Mouse (Mus musculus) forebrain, embryonic 16.5 days (tissue): ENCODE data around the gene Loxl1. TPM values are rescaled to one million over a fixed set of nuclear protein-coding genes. Genes with fewer than 3 reads are reported as not detected.
"Not testable (repeated sequence)": the region's sequence is repeated elsewhere in the genome, so short reads cannot be mapped to it uniquely, and the experiment has no call there.

Experiments
- ATAC-seq: fragments of 200-750 bp; cut with Nextera tagmentation; 2 replicates; pipeline ENCODE4 v1.8.0; 2017; ENCODE audit warnings: mild to moderate bottlenecking, moderate library complexity
- H3K27ac ChIP-seq: fragments of 300-500 bp; sonication (generic); 2 replicates; pipeline ENCODE4 v1.5.1; 2014; ENCODE audit warnings: low read length, control low read depth
- H3K27me3 ChIP-seq: fragments of 300-500 bp; sonication (generic); replicated peaks from 2 replicates; pipeline ENCODE4 v1.6.1; 2014; ENCODE audit warnings: low read length; ENCODE audit not compliant: control insufficient read depth, insufficient read depth
- H3K36me3 ChIP-seq: fragments of 300-500 bp; sonication (generic); 2 replicates; pipeline ENCODE4 v1.6.1; 2014; ENCODE audit not compliant: control insufficient read depth, insufficient read depth
- H3K4me1 ChIP-seq: fragments of 300-500 bp; sonication (generic); replicated peaks from 2 replicates; pipeline ENCODE4 v1.6.1; 2014; ENCODE audit warnings: low read length; ENCODE audit not compliant: control insufficient read depth, insufficient read depth
- H3K4me2 ChIP-seq: fragments of 300-500 bp; sonication (generic); 2 replicates; pipeline ENCODE4 v1.6.1; 2014; ENCODE audit warnings: mild to moderate bottlenecking, low read length, control low read depth
- H3K4me3 ChIP-seq: fragments of 300-500 bp; sonication (generic); replicated peaks from 2 replicates; pipeline ENCODE4 v1.5.1; 2014; ENCODE audit warnings: mild to moderate bottlenecking, low read length, control low read depth
- H3K9ac ChIP-seq: fragments of 300-500 bp; sonication (generic); replicated peaks from 2 replicates; pipeline ENCODE4 v1.6.1; 2014; ENCODE audit warnings: low read depth, low read length, control low read depth
- H3K9me3 ChIP-seq: fragments of 300-500 bp; sonication (generic); 2 replicates; pipeline ENCODE4 v1.6.1; 2016; ENCODE audit warnings: low read length; ENCODE audit not compliant: control insufficient read depth
- WGBS: fragments of 180-500 bp; shearing (Covaris S2); extraction: QIAGEN DNeasy Blood & Tissue Kit; methylation state at CpG from one replicate; pipeline ENCODE4 v1.1.7; 2014; 5-methylcytosine and 5-hydroxymethylcytosine counted together
- polyA plus RNA-seq: library from polyadenylated mRNA; unstranded; fragments of >200 nt; fragmentation: Nextera tagmentation; extraction: Ambion mirVana; gene quantifications from 2 replicates; pipeline ENCODE4 v1.2.1, GENCODE M21; 2015

Loxl1 gene
- polyA plus RNA-seq, 1 experiment from 2014 or later = 11.5 TPM

DNA sequence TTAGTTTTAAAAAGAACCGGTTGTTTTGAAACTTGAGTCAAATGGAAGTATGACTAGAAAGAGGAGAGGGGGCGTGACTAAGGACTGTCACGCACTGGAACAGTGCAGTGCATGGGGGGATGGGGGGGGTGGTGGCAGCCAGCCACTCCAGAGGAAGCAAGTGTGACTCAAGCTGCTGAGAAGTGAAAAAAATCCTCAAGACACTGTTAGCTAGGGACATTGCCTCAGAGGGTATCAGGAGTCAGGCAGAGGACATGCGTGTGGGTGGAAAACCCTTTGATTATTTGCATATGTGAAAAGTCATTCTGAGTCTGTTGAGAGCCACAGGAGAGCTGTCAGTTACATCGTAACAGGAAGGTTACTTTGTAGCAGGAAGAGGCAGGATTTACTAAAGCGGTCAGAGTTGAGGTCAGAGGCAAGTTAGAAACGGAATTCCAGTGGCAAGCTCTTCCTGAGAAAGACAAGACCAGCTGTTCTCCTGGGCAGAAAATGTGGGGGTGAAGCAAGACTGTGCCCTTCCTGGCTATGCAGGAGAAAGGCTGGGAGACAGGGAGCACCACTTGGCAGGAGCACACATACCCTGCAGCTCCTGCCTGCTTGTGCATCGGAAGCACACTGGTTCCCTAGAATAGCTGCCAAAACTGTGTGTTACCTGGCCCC, 37.7 kb downstream of the Loxl1 start:
- no peak overlapping the region for H3K4me2 ChIP-seq
- no peaks in the 10 kb centered on the region for H3K9me3 ChIP-seq
- H3K9ac ChIP-seq = no peak overlapping the region
- H3K27me3 ChIP-seq = no peaks in the 10 kb centered on the region
- H3K27ac ChIP-seq = no peak overlapping the region
- no peak overlapping the region for H3K4me3 ChIP-seq
- peaks cover 7% of the 10 kb centered on the region for H3K4me1 ChIP-seq
- ATAC-seq = peak; percentile 63
- no peaks in the 10 kb centered on the region for H3K36me3 ChIP-seq
- 45% methylated on average over 8 of the region's 8 CpGs for WGBS

- H3K36me3 ChIP-seq = no peaks in the 10 kb centered on the region
- no peak for ATAC-seq
- H3K4me1 ChIP-seq = peaks cover 7% of the 10 kb centered on the region
Measured at GRCm38 (mm10) chr9:58274626-58275025, 38.4 kb downstream of the Loxl1 start.

GRCm38 (mm10) chr9:58274101-58274604, 38.8 kb downstream of the Loxl1 start:
- peaks cover 7% of the 10 kb centered on the region for H3K4me1 ChIP-seq
- no peaks in the 10 kb centered on the region for H3K9me3 ChIP-seq
- no peak overlapping the region for H3K9ac ChIP-seq
- H3K36me3 ChIP-seq = no peaks in the 10 kb centered on the region
- no peaks in the 10 kb centered on the region for H3K27me3 ChIP-seq
- ATAC-seq = no peak
- 81% methylated on average over 7 of the region's 7 CpGs for WGBS
- H3K4me2 ChIP-seq = no peak overlapping the region
- no peak overlapping the region for H3K27ac ChIP-seq
- H3K4me3 ChIP-seq = no peak overlapping the region

More at GRCm38 (mm10) chr9:58274626-58275025, 38.4 kb downstream of the Loxl1 start:
- no peak overlapping the region for H3K4me3 ChIP-seq
- WGBS = 23% methylated on average over 3 of the region's 3 CpGs
- no peak overlapping the region for H3K27ac ChIP-seq
- H3K27me3 ChIP-seq = no peaks in the 10 kb centered on the region
- H3K9ac ChIP-seq = no peak overlapping the region
- H3K4me2 ChIP-seq = no peak overlapping the region
- no peaks in the 10 kb centered on the region for H3K9me3 ChIP-seq

DNA sequence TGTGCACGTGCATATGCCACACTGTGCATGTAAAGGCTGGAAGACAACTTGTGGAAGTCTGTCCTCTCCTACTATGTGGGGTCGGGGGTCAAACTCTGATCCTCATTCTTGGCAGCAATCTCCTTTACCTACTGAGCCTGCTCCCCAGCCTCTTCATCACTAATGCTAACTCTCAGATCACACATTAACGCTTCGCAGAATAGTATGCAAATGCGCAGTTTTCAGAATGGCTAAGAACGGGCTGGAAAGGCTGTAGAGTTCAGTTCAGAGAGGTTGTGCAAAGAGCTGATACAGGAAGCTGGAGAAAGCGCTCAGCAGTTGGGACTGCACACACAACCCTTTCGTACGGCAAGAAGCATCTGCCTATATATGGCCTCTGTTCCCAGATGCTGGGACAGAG, 40.1 kb downstream of the Loxl1 start:
- no peaks in the 10 kb centered on the region for H3K36me3 ChIP-seq
- 74% methylated on average over 9 of the region's 9 CpGs for WGBS
- peaks cover 7% of the 10 kb centered on the region for H3K4me1 ChIP-seq
- H3K9ac ChIP-seq = no peak overlapping the region
- no peak overlapping the region for H3K27ac ChIP-seq
- no peak overlapping the region for H3K4me3 ChIP-seq
- ATAC-seq = no peak
- H3K9me3 ChIP-seq = no peaks in the 10 kb centered on the region
- H3K4me2 ChIP-seq = no peak overlapping the region
- no peaks in the 10 kb centered on the region for H3K27me3 ChIP-seq

DNA sequence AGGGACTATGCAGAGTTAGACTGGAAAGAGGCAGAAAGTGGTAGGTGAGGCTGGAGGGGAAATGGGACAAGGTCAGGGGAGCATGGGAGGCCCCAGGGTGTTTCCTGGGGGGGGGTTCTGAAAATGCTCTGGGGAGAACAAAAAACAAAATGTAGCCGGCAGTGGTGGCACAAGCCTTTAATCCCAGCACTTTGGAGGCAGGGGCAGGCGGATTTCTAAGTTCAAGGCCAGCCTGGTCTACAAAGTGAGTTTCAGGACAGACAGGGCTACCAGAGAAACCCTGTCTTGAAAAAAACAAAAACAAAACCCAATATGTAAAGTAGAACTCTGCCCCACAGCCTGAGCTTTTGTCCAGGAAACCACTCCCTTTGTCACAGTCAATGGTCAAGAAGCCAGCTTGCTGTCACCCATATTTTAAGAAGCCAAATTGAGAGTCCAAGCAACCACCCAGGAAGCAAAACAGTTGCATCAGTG, 40.9 kb downstream of the Loxl1 start:
- Histone ChIP-seq H3K27ac (no peak overlapping the region), H3K27me3 (no peaks in the 10 kb centered on the region)
- WGBS = 72% methylated on average over 2 of the region's 2 CpGs

DNA sequence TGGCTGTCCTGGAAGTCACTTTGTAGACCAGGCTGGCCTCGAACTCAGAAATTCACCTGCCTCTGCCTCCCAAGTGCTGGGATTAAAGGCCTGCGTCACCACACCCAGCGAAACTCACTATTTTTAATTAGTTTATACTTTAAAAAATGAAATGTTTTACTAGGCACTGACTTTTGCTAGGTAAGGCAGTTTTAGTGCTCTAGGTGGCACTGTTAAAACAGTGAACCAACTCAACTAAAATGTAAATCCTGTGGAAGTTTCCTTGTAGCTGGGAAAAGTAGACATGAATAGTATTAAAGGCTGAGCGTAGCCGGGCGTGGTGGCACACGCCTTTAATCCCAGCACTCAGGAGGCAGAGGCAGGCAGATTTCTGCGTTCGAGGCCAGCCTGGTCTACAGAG, 41.4 kb downstream of the Loxl1 start:
- H3K9ac ChIP-seq, H3K9me3 ChIP-seq, H3K36me3 ChIP-seq, H3K27me3 ChIP-seq, H3K27ac ChIP-seq, ATAC-seq, H3K4me3 ChIP-seq, H3K4me1 ChIP-seq, H3K4me2 ChIP-seq: not testable (repeated sequence)
- 94% methylated on average over 9 of the region's 9 CpGs for WGBS

More for the DNA sequence above, 40.9 kb downstream of the Loxl1 start:
- no peaks in the 10 kb centered on the region for H3K9me3 ChIP-seq
- no peak for ATAC-seq
- H3K4me3 ChIP-seq = no peak overlapping the region
- no peaks in the 10 kb centered on the region for H3K36me3 ChIP-seq
- H3K4me1 ChIP-seq = peaks cover 7% of the 10 kb centered on the region
- no peak overlapping the region for H3K4me2 ChIP-seq
- no peak overlapping the region for H3K9ac ChIP-seq

DNA sequence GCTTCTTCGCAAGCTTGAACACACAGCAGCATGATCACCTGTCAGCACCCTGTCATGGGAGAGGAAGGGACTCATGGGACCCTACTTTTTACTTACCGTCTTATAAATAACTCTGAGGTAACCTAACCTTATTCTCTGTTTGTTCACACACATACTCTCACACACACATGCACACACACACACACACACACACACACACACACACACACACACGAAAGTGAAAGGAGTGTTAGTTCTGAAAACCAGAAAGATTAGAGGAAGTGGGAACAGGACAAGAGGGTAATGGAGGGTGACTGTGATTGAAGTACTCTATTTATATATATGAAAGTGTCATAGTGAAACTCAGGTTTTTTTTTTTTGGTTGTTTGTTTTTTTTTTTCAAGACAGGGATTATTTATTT, 41.9 kb downstream of the Loxl1 start:
- ATAC-seq = no peak
- Histone ChIP-seq H3K4me2 (no peak overlapping the region), H3K4me1 (peaks cover 7% of the 10 kb centered on the region), H3K36me3 (no peaks in the 10 kb centered on the region), H3K9ac (no peak overlapping the region), H3K9me3 (no peaks in the 10 kb centered on the region), H3K27me3 (no peaks in the 10 kb centered on the region), H3K27ac (no peak overlapping the region), H3K4me3 (no peak overlapping the region)
- 100% methylated on average over 3 of the region's 3 CpGs for WGBS

DNA sequence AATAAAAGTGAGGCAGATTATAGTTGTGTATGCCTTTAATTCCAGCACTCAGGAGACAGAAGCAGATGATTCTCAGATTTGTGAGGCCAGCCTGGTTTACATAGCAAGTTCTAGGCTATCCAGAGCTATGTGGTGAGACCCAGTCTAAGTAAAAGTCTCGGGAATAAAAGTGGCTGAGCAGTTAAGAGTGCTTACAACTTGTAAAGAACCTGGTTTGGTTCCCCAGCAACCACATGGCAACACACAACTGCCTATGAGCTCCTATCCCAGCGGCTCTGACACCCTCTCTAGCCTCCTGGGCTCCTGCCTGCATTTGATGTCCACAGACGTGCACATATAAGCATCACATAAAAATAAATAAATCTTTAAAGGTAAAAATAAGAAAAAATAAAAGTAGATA, 42.9 kb downstream of the Loxl1 start:
- Histone ChIP-seq H3K36me3 (no peaks in the 10 kb centered on the region), H3K27ac (no peak overlapping the region), H3K4me2 (no peak overlapping the region), H3K4me1 (peaks cover 1% of the 10 kb centered on the region), H3K9ac (no peak overlapping the region), H3K27me3 (no peaks in the 10 kb centered on the region), H3K9me3 (no peaks in the 10 kb centered on the region), H3K4me3 (no peak overlapping the region)
- no peak for ATAC-seq
- 63% methylated on average over 3 of the region's 3 CpGs for WGBS

- Histone ChIP-seq H3K27ac (no peak overlapping the region), H3K4me1 (no peaks in the 10 kb centered on the region), H3K4me3 (no peak overlapping the region), H3K36me3 (0 out of 2 replicates have a peak, but pooled peaks cover 3% of the 10 kb centered on the region), H3K27me3 (no peaks in the 10 kb centered on the region), H3K9ac (no peak overlapping the region), H3K4me2 (no peak overlapping the region), H3K9me3 (no peaks in the 10 kb centered on the region)
- WGBS = 57% methylated on average over 12 of the region's 12 CpGs
- ATAC-seq = no peak
Measured at GRCm38 (mm10) chr9:58268384-58269313, 44.3 kb downstream of the Loxl1 start.
